Mouse (Mus musculus): ENCODE data around the gene Cd8a.

Cd8a gene

DNA sequence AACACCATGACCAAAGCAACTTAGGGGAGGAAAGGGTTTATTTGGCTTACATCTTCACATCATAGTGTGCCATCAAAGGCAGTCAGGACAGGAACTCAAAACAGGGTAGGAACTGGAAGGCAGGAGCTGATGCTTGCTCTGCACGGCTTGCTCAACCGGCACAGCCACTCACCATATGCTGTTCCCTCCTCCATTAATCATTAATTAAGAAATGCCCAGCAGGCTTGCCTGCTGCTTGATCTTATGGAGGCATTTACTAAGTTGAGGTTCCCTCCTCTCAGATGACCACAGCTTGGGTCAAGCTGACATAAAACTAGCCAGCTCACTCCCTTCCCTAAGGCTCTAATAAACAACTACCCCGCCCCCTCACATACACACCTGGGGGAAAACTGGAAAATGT, 48.9 kb downstream of the Cd8a start:
- ChIA-PET CTCF (interaction anchor here in 3 of 4 experiments (0.6 to 1.4 kb wide), 5 partner anchors 18 to 491 kb away, joined by 3 to 4 read pairs (median 3); no protein-coding TSS in a partner anchor), POLR2A (interaction anchor here (0.6 to 4.5 kb wide), 9 partner anchors 9 to 121 kb away, joined by 3 to 20 read pairs (median 3); partner anchors contain the start of genes Rmnd5a (in 2 of the 4) and Chmp3 (in 1 of the 4))

DNA sequence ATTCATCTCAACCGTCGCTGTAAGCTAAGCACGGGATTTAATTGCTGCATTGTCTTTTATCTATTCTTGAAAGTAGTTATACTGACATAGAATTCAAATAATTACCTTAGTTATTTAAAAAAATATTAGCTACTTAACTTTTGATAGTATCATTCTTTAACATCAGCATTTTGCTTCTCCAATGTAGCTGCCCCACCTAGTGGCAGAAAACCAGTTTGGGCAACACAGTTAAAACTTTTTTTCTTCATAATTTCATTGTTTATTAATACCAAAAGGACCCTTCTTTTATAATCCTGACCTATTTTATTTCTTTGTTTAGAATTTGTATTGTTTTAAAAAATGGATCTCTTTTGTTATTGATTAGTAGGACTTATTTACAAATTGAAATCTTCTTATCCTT, 49.9 kb downstream of the Cd8a start:
- ChIA-PET CTCF (interaction anchor here in 3 of 4 experiments (0.7 to 1.4 kb wide), 11 partner anchors 11 to 838 kb away, joined by 3 to 5 read pairs (median 3); no protein-coding TSS in a partner anchor), POLR2A (interaction anchor here in 3 of 4 experiments (0.6 to 4.5 kb wide), 9 partner anchors 8 to 674 kb away, joined by 3 to 20 read pairs (median 3); partner anchors contain the start of genes Rmnd5a (in 2 of the 3), Chmp3 (in 1 of the 3) and St3gal5 (in 1 of the 3))

DNA sequence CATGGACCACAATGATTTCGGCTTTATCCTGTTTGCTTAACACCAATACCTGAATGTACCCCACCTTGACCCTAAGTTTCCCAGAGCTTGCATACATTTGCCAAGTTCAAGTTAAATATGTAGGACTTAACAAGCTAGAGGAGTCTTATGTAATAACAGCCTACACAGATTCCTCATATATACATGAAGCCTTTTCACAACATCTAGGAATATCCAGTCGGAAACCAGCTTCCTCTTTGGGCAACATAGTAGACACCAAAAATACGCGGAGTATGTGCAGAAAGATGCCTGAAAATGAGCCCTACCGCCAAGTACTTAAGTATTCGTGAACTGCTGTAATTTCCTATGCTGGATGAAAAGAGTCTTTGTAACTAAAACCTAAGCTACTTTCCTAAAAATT, 52.5 kb downstream of the Cd8a start:
- POLR2A ChIA-PET = interaction anchor here in 1 of 4 experiments (0.5 to 4.5 kb wide), 7 partner anchors 10 to 1008 kb away, joined by 3 to 20 read pairs (median 5); partner anchors contain the start of gene Rmnd5a
- CTCF ChIA-PET = no interaction called here

DNA sequence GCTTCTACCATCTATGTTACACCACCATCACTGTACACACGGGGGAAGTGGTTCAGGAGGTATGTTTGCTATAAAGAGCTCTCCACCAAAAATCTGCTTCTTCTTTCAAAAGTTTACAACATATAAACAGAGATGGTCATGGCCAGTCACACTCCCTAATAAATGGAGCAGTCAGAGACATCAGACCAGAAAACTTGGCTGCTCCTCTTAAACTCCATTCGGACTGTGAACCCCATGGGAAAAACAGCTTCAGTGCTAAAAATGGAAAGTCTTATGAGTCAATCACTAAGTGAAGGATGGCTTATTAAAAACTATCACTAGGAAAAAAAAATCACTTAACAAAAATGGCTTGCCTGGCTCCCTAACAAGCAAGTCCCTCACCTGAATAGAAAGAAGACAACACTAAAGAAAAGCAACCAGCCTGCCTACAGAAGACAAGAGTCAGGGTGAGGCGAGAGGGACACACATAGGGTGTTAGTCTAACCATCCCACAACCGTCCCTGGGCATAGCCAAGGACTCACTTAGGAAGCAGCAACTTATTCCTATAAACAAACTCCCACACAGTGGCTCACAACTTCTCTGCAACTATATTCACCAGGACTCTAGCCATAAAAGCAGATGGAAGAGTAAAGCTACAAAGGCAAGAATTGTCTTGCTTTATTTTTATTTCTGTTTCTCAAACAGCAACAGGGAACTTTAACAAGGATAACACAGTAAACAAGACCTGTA, 54.9 kb downstream of the Cd8a start:
- CTCF ChIA-PET = no interaction called here

More for the DNA sequence above, 54.9 kb downstream of the Cd8a start:
- POLR2A ChIA-PET = interaction anchor here in 1 of 4 experiments (1.2 kb wide), 1 partner anchor 9 kb away, joined by 6 read pairs; no protein-coding TSS in a partner anchor
